Mouse (Mus musculus) urinary bladder, adult 18-20 months (tissue): ENCODE results near the gene Bcas1.

Experiments used
- DNase-seq, 2 experiments: peaks; one replicate each; pipeline ENCODE4 v3.0.0; 2022; ENCODE audit warnings: low spot score in 2 of 2, mixed read lengths in 2 of 2

Bcas1 gene

DNA sequence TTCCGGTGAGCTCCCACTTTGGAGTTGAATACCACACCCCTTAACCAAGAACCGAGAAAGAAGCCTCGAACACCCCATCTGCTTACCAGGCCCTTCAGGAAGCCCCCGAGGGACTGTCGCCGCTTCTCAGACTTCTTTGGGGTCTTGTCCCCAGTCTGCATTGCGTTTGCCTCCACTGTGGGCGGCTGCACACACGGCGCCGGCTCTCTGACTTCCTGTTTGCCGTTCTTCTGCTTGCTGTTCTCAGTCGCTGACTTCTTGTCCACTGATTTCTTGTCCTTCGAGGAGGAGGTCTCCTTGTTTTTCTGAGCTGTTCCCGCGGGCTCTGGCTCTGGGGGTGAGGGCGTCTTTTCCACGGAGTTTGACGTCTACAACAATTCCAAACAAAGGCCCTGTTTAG is 78.5 kb downstream of the Bcas1 start:
- no peak for DNase-seq

GRCm38 (mm10) chr2:170347131-170347765 is 80.4 kb downstream of the Bcas1 start:
- no peak for DNase-seq

DNA sequence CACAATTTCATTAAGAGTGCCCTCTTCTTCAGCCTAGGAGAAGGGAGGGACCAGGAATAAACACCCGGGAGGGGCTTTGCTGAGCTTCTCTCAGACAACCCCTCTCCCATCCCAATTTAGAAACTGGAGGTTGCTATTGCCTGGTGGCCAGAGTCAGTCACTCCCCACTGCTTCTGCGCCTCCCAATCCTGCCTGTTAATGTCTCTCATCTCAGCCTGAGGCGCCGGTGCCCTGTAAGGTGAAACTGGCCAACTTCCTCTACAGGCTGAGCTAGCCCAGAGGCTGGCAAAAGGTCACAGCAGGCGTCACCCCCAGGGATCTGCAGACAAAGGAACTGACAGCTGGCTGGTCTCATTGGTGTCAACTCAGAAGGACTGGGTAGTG is 82.2 kb downstream of the Bcas1 start:
- DNase-seq = peak in 1 of 2 experiments; percentile 25

DNA sequence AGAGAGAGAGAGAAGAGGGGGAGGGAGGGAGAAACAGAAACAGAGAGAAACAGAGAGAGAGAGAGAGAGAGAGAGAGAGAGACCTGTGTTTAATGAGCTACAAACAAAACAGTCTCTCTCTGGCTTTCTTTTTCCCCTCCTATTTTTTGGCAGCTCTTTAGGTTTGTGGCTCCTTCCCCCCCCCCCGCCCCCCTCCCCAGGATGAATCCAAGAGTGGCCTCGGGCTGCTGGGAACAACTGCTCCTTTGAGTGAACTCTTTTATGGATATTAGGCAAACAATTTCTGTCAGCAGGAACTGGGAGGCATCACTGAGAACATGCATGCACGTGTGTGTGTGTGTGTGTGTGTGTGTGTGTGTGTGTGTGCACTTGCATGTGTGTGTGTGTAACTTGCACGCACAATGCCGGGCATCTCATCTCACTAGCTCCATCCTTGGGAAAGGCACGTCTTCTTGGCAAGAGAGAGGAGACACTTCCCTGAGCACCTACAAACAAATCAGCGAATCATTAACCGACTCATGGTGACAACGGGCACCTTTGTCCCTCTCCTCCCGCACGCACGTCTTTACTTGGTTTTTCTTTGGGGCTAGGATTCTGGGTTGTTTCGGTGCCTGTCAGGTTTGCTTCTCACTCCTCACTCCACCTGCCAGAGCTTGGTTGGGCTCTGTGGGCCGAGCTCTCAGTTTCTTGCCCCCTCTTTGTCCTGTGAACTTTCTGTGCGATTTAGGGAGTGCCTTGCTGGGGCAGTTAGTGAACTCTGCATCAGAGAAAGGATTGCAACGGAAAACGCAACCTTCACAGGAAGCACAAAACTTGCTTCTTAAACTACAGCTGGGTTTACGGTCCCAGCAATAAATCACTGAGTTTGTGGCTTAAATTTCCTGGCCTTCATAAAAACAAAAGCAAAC is 82.9 kb downstream of the Bcas1 start:
- DNase-seq = no peak

DNA sequence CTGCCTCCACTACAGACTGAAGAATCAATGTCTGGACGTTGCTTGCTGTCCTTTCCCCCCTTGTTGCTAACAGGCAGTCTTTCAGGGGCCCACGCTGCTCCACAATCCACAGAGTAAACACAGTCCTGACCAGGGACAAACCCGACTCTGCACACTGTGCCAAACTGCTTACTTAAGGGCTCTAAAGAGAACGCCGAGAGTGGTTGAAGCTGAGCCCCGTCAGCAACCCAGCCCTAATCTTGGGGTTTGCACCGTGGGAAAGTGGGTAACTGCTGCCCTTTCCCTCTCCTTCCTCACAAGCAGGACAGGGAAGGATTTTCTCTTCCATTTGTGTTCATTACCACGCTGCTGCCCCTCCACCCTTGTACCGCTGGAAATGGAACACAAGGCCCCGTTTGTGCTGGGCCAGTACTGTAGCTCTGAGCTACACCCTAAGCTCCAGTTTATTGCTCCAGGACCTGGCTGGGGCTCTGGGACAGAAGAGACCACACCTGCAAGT is 83.8 kb downstream of the Bcas1 start:
- DNase-seq = no peak

DNA sequence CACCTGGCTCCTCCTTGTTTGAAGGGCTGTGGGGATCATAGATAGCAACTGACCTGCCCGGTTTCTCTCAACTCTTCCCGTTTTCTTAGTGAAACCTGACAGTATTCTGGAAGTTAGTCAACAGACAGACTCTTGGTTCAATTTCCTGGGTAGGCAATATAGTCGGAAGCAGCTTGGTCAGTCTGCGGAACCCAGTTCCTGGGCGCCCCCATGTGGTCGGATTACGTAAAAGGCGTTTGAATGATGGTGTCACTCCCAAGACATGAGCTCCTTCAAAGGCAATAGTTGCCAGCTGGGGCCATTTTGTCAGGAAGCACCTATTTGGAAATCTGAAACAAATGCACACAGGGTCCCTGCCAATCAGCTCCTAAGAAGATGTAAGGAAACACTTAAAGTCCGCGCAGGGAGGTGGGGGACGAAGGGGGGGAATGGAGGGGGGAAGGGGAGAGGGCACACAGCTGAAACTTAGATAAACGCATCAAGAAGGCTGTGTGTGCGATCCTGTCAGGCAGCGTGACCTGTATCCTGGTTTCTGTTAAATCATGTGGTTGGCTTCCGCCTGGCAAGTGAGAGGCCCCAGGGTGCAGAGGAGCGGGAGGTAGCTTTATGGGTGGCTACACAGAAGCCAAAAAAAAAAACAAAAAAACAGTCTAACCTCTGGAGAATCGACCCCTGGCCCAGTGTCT is 84.4 kb downstream of the Bcas1 start:
- no peak for DNase-seq

GRCm38 (mm10) chr2:170342312-170342830 is 85.3 kb downstream of the Bcas1 start:
- DNase-seq = no peak

- no peak for DNase-seq
These were observed 86.5 kb downstream of the Bcas1 start for GRCm38 (mm10) chr2:170341179-170341578.

DNA sequence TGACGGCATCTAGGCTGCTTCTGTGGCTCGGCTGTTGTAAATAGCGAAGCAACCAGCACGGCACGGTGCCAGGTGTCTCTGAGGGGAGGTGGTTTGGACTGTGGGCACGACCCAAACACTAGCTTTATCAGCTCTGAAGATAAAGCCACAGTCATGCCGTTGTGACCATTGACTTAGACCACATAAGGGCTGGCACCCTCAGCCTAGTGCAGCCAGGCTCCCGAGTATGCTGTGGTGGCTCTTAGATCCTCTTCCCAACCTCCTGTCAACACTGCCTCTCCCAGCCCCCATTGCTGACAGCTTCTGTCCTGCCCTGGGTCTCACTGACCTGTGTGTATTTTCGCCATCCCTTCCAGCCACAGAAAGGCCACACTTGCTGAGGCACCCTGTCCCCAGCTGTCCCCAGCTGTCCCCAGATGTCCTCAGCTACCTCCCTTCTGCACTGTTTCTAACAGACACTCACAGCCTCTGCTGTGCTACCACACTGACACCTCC is 91.3 kb downstream of the Bcas1 start:
- DNase-seq = no peak

DNA sequence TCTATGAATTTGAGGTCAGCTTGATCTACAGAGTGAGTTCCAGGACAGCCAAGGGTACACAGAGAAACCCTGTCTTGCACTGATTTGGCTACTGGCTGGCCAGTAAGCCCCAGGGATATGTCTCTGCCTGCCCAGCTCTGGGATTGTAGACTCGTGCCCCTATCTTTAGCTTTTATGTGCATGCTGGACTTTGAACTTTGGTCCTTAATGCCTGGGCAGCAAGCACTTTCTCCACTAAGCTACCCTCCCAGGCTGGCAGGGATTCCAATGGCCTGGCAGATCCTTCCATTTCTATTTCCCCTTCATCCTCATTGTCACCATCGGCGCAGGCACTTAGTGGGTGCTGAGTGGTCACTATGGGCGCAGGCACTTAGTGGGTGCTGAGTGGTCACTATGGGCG is 92.5 kb downstream of the Bcas1 start:
- no peak for DNase-seq

- no peak for DNase-seq
These were observed 95.8 kb downstream of the Bcas1 start for GRCm38 (mm10) chr2:170331870-170332269.

- DNase-seq = no peak
These were observed 97.2 kb downstream of the Bcas1 start for GRCm38 (mm10) chr2:170330466-170330865.

GRCm38 (mm10) chr2:170329921-170330320 is 97.7 kb downstream of the Bcas1 start:
- DNase-seq = no peak

GRCm38 (mm10) chr2:170323925-170324347 is 103.7 kb downstream of the Bcas1 start:
- DNase-seq = peak in 1 of 2 experiments; percentile 22

DNA sequence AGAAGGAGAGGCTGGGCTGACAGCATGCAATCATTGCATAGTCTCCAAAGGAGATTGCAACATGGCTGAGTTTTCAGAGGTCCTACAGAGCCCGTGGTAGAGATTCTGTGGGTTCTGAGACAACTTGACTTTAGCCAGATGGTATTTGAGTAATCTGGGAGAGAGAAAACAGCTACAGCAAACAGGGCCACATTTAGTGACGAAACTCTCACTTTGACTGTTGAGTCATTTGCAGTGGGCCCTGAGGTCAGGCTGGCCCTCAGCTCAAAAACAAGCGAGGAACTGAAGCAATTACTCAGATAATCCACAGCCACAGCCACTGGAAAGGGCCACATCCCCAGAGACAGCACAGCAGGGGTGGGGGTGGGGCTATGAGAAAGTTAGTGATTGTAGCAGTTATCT is 105.6 kb downstream of the Bcas1 start:
- no peak for DNase-seq

DNA sequence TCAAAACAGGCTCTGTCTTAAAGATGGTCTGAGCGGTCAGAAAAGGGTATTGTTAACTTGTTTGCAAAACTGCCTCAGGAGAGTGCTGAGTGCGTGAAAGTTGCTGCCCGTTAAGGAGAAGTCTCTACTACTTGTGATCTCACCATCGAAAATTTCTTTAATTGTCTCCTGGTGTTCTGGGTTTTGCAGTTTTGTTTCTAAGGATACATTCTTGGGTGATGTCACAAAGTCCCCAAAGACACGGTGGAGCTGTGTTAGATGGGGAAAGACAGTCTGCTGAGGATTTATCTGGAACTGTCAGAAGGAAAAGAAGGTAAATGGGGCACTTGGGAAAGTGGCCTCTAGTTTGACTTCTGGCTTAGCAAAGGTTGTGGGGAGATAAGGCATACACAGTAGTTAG is 106.1 kb downstream of the Bcas1 start:
- DNase-seq = no peak

GRCm38 (mm10) chr2:170319533-170320463 is 107.8 kb downstream of the Bcas1 start:
- no peak for DNase-seq

- peak; percentile 62 to 88 for DNase-seq
These were observed 108.7 kb downstream of the Bcas1 start for GRCm38 (mm10) chr2:170318713-170319532.

DNA sequence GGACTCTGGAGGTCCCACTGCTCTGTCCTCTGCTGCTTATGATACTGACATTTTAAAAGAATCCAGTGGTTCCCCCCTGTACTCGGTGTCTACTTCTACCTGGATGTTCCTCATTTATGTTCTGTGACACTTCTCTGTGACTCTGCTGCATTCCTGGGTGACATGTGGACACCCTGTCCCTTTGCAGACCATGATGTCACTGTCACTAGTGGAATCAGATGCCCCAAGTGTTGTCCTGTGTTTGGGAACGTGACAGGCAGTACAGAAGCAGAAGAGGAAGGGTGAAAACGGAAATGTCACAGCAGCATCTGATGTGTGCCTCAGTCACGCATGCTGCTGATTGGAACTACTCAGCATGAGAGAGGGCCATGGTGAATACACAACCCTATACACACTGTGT is 110.9 kb downstream of the Bcas1 start:
- DNase-seq = no peak

DNA sequence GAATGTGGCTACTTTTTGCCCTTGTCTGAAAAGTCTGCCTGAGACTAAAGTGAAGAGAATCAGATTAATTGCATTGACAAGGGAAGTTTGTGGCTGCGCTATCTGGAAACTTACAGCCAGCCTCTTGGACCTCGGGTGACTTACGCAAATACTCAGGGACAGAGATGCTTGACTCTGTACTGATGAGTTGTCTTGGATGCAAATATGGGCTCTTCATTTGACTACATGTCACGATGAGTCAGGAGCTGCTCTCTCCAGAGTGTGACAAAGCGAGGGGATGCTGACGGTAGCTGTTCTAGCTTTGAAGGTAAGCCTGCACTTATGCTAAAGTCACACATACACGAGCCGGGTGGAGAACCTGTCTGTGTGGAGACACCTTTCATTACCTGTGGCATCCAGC is 111.3 kb downstream of the Bcas1 start:
- no peak for DNase-seq
